Mouse (Mus musculus) brain, embryonic 14.5 days (tissue): ENCODE measurements around the gene AA467197.

Experiments used
- CTCF ChIP-seq: fragments of 200-500 bp; IDR thresholded peaks from 2 replicates; pipeline ENCODE4 v1.5.1; 2012; ENCODE audit warnings: inconsistent platforms, mild to moderate bottlenecking, moderate library complexity, borderline replicate concordance; ENCODE audit not compliant: insufficient read depth, insufficient read length; ENCODE audit errors: extremely low read depth
- POLR2A ChIP-seq: fragments of 200-500 bp; IDR thresholded peaks from 2 replicates; pipeline ENCODE4 v1.6.1; 2012; ENCODE audit warnings: mild to moderate bottlenecking, inconsistent platforms, borderline replicate concordance; ENCODE audit not compliant: poor library complexity, insufficient read depth, insufficient read length, severe bottlenecking; ENCODE audit errors: extremely low read depth

DNA sequence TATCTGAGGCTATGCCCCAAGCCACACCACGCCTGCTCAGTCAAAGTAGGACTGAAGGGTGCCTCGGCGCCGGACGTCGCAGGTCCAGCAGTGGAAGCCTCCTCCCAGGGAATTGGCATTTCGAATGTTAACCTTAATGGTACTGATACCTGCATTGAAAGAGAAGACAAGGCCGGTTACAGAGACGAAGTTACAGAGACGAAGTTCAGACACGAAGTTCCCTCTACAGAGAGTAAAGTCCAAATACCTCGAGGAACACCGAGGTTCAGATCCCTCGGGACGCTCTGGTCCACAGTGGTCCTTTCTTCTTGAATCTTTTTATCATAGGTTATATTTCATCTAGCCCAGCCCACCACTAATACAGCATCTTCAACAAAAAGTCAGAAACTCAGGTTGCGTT, 41.3 kb upstream of the AA467197 start:
- TF ChIP-seq CTCF, result no peak
- TF ChIP-seq POLR2A, result no peak
